Mouse (Mus musculus): ENCODE data around the gene Phf11b. TPM values are rescaled to one million over a fixed set of nuclear protein-coding genes. Genes with fewer than 3 reads are reported as not detected.
"Not testable (repeated sequence)": the region's sequence is repeated elsewhere in the genome, so short reads cannot be mapped to it uniquely, and the experiment has no call there.

The Phf11b gene
- polyA plus RNA-seq, 1 experiment from 2014 or later = not detected

DNA sequence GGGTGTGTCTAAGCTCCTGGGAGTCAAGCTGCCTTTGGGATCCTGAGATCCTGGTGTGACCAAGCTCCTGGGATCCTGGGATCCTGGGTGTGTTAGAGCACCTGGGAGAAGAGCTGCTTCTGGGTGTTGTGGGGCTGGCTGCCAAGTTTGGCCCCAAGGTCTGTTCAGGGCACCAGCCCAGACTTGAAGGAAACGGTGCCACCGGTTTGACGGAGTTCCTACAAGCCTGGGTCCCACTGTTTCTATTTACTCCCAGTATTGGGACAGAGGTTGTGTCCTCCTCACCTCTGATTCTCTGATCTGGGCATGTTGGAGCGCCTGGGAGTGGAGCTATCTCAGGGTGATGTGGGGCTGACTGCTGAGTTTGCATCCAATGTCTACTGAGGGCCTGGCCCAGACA lies 66.2 kb downstream of the Phf11b start:
- not testable (repeated sequence) for H3K9me3 ChIP-seq (replicated peaks); ATAC-seq (ENCODE audit: low FRiP score)
- 93% methylated on average over 4 of the region's 4 CpGs for WGBS

More for the DNA sequence above, 66.2 kb downstream of the Phf11b start:
- H3K9ac ChIP-seq; H3K4me3 ChIP-seq; H3K27ac ChIP-seq; H3K4me1 ChIP-seq; H3K36me3 ChIP-seq; H3K27me3 ChIP-seq; H3K4me2 ChIP-seq (replicated peaks): not testable (repeated sequence)

Other genes with a start within 250 kb of the Phf11b start
- not detected in 2 replicates for gene 1700129C05Rik, start 198.5 kb downstream of the Phf11b start, polyA plus RNA-seq (2016; fragmentation: Nextera tagmentation; extraction: Ambion mirVana)
- gene Gm5142, start 162.6 kb downstream of the Phf11b start, polyA plus RNA-seq (2016; fragmentation: Nextera tagmentation; extraction: Ambion mirVana) = not detected in 2 replicates
- 99.2 TPM in 2 replicates for gene Rcbtb1, start 140.1 kb downstream of the Phf11b start, polyA plus RNA-seq (2016; fragmentation: Nextera tagmentation; extraction: Ambion mirVana)
- not detected in 2 replicates for gene Gm6904, start 81.1 kb downstream of the Phf11b start, polyA plus RNA-seq (2016; fragmentation: Nextera tagmentation; extraction: Ambion mirVana)
- gene Phf11a, start 43.8 kb downstream of the Phf11b start, polyA plus RNA-seq (2016; fragmentation: Nextera tagmentation; extraction: Ambion mirVana) = not detected in 2 replicates
- gene Phf11d, start 24.1 kb upstream of the Phf11b start, polyA plus RNA-seq (2016; fragmentation: Nextera tagmentation; extraction: Ambion mirVana) = 0.53 and 0.61 TPM in 2 replicates
- 0.51 and 0.80 TPM in 2 replicates for gene Phf11c, start 54.0 kb upstream of the Phf11b start, polyA plus RNA-seq (2016; fragmentation: Nextera tagmentation; extraction: Ambion mirVana)
- gene Setdb2, start 99.5 kb upstream of the Phf11b start, polyA plus RNA-seq (2016; fragmentation: Nextera tagmentation; extraction: Ambion mirVana) = 9.6 and 11.6 TPM in 2 replicates
- gene Cab39l, start 99.6 kb upstream of the Phf11b start, polyA plus RNA-seq (2016; fragmentation: Nextera tagmentation; extraction: Ambion mirVana) = 35.8 and 39.9 TPM in 2 replicates